Mouse (Mus musculus): ENCODE data around the gene Tex22.

Gene Tex22

DNA sequence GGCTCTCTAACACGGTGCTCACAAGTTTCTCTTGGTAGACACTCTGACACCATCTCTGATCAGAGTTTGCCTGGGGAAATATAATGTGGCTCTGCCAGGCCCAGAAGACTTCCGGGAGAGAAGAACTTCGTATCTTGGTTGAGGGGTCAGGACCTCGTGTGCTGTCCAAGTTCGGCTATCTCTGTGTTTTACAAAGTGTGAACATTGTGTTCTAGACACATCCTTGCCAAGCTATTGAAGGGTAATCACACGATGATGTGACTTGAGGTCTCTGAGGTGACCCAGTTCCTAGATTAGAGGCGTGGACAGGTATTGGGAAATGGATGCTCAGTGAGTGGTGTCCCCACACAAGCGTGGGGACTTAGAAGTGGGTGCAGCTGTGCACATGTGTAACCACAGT lies 18.2 kb upstream of the Tex22 start:
- no peak for DNase-seq (ENCODE audit: low read depth, low spot score)

- DNase-seq (ENCODE audit: low read depth, low spot score), result no peak
These were observed 14.1 kb upstream of the Tex22 start for GRCm38 (mm10) chr12:113060178-113060577.

DNA sequence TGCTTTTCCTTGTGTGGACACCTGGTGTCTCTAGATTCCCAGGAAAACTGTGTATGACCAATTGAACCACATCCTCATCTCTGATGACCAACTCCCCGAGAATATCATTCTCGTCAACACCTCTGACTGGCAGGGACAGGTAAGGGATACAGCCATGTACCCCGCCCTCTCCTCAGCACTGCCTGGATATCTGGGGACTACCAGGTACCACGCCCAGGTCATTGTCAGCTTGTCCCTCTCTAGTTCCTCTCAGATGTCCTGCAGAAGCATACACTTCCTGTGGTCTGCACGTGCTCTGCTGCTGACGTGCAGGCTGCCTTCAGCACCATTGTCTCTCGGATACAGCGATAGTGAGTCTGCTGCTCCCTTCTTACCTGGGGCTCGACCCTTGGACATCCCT lies 12.7 kb upstream of the Tex22 start:
- no peak for DNase-seq (ENCODE audit: low read depth, low spot score)

DNA sequence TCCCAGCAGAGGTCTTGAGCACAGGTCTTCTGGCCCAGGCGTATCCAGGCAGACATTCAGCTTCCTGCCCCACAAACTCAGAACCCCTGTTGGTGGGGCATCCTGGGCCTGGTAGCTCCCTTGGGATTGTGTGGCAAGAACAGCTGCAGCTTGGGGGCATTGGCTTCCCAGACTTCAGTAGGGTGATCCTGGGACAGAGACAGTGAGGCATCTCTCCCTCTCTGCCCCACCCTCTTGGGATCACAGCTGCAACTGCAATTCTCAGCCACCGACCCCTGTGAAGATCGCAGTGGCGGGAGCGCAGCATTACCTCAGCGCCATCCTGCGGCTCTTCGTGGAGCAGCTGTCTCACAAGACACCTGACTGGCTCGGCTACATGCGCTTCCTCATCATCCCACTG lies 12.1 kb upstream of the Tex22 start:
- DNase-seq (ENCODE audit: low read depth, low spot score), result no peak

DNA sequence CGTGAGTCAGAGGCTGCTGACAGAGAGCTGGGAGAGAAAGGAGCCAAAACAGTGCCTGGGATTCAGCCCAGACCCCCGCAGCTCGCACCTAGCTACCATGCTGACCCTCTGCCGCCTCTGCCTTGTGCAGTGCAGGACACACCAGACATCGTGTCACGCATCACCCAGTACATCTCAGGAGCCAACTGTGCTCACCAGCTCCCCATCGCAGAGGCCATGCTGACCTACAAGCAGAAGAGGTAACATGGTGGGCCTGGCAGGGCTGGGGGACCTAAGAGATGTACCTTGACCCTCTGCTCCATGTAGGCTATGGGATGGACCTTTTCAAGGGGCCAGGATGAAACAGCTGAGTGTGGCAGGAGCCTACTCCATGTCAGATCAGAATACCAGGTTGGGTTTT lies 10.6 kb upstream of the Tex22 start:
- no peak for DNase-seq (ENCODE audit: low read depth, low spot score)

- DNase-seq (ENCODE audit: low read depth, low spot score), result no peak
These were observed 6.3 kb upstream of the Tex22 start for GRCm38 (mm10) chr12:113068002-113068401.

DNA sequence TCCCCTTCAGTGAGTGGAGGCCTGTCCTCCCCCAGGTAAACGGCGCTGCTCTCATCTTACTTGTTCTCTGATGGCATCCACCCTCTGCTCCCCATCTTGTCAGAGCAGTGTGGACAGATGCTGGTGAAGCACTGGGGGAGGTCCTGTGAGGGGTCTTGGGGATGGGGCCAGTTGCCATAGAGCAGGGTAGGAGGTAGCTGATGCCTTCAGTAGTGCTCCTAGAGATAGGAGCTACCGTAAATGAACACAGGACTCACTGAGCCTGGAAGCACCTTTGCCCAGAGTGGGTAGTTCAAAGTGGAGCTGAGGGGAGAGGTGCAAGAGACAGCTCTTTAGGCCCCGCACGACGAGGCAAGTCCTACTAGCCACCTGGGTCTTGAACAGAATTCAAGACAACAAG lies 4.9 kb upstream of the Tex22 start:
- DNase-seq (ENCODE audit: low read depth, low spot score), result no peak

DNA sequence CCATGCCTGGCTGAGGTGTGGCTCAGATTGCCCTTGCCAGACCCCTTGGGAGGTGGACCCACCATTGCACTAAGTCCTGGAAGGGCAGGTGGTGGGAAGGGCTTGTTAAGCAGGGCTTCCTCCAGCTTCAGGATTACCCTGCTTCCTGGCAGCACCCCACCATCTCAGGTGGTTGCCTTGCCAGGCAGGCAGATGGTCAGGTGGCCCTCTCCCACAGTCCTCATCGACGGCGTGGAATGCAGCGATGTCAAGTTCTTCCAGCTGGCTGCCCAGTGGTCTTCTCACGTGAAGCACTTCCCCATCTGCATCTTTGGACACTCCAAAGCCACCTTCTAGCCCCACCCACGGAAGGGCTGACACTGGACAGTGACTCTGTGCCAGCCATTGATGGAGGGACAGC lies 3.0 kb upstream of the Tex22 start:
- no peak for DNase-seq (ENCODE audit: low read depth, low spot score)

- no peak for DNase-seq (ENCODE audit: low read depth, low spot score)
These were observed 2.5 kb upstream of the Tex22 start for GRCm38 (mm10) chr12:113071827-113072226.

DNA sequence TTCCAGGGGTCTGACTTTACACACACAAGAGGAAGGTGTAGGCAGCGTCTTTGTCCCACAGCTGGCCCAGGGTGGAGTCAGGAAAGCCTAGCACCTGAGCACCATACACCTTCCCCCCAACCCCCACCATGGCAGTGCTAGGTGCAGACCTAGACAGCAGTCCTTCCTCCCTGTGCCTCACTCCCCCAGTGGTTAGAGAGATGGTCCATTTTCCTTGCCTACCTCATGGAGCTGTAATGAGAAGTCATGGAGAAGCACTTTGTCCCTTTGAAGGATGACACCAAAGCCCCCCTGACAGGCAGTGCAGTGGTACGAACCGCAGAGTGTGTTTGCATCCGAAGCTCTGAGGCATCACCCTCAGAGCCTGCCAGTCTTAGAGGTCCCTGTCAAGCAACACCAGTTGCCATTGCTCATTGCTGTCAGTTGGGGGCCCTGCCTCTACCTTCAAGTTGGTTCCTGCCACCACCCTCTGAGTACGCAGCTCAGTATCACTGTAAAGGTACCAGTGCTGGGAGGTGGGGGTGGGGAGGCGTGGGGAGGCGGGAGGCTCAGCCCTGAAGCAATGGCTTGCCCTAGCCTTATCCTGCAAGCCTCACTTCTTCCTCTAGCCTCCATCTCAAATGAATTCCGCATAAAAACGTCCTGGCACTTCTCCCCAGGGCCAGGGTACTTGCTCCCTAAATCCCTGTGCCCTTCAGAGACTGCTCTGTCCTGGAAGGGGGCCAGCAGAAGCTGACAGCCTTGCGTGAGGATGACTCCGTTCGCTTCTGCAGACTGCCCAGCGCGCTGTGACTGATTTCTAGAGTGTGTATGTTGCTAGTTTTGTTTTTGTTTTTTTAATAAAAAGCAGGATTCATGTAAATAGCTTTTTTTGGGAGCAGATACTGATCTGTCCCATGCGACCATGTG lies 628 bp upstream of the Tex22 start:
- no peak for DNase-seq (ENCODE audit: low read depth, low spot score)

DNA sequence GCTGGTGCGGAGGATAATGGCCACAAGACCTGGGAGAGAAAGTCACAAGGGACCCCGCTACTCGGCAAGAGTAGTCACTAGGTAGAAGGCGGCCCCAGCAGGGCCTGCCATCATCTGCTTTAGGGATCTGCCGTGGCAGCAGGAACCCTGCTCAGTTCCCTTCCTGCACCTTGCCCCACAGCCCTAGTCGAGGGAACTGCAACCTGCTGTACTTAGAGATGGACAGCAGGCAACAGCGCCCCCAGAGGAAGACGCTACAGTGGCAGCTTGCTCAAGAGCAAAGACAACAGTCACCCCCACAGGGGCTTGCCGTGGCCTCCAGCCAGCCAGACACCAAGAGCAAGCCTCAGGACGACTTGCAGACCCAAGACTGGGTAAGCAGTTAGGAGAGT lies 757 bp downstream of the Tex22 start:
- peak; percentile 75 for DNase-seq (ENCODE audit: low read depth, low spot score)

DNA sequence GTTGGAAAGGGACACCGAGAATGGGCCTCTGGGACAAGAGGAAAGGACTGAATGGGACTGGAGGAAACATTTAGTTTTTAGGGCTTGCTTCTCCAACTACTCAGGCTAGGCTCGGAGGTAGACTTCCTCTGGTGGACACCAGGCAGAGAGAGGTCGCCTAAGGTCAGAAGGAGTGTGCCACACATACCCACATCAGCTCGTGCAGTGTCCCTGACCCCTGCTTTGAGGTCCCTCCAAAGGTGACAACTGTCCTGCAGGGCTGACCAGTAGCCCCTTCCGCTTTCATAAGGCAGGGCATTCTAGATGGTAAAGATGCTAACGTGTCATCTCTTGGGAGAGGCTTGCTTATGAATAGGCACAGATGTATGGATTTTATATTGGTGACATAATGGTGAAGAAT lies 1.2 kb downstream of the Tex22 start:
- no peak for DNase-seq (ENCODE audit: low read depth, low spot score)

DNA sequence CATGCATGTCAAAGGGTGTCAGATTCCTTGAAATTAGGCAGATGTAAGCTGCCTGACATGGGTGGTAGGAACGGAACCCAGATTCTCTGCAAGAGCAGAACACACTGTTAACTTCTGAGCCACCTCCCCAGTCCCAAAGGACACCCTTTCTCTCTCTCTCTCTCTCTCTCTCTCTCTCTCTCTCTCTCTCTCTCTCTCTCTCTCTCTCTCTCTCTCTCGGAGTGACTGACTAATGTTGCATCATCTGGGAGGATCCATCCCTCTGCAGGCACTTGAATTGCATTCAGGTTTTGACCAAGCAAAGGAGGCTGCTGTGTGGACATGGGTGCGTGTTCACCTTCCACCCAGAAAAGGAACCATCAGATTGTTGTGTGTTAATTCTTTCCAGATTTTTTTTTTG lies 13.0 kb downstream of the Tex22 start:
- no peak for DNase-seq (ENCODE audit: low read depth, low spot score)

DNA sequence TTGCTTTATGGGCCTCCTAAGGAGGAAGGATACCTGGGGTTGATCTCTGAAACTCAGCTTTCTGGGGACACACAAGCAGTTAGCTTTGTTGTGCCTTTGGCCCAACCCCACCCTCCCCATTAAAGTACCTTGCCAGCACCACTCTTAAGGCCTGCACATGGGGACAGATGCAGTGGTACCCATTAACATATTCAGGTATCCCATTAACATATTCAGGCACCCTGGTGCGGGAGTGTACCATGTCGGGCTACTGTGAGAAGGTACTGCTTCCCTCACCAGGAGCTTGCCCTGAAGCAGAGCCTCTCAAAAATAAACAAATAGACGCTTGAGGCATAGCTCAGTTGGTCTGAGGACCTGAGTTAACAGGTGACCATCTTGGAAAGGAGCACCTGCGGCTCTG lies 13.7 kb downstream of the Tex22 start:
- no peak for DNase-seq (ENCODE audit: low read depth, low spot score)

GRCm38 (mm10) chr12:113089107-113089506 lies 14.8 kb downstream of the Tex22 start:
- no peak for DNase-seq (ENCODE audit: low read depth, low spot score)

GRCm38 (mm10) chr12:113090053-113090452 lies 15.8 kb downstream of the Tex22 start:
- no peak for DNase-seq (ENCODE audit: low read depth, low spot score)

GRCm38 (mm10) chr12:113097040-113097439 lies 22.7 kb downstream of the Tex22 start:
- DNase-seq (ENCODE audit: low read depth, low spot score), result no peak

- peak; percentile 23 for DNase-seq (ENCODE audit: low read depth, low spot score)
These were observed 23.5 kb downstream of the Tex22 start, which contains the start of gene Mta1 for GRCm38 (mm10) chr12:113097749-113098281. Gene Mta1, plus strand, starts transcription at chr12:113098278.

DNA sequence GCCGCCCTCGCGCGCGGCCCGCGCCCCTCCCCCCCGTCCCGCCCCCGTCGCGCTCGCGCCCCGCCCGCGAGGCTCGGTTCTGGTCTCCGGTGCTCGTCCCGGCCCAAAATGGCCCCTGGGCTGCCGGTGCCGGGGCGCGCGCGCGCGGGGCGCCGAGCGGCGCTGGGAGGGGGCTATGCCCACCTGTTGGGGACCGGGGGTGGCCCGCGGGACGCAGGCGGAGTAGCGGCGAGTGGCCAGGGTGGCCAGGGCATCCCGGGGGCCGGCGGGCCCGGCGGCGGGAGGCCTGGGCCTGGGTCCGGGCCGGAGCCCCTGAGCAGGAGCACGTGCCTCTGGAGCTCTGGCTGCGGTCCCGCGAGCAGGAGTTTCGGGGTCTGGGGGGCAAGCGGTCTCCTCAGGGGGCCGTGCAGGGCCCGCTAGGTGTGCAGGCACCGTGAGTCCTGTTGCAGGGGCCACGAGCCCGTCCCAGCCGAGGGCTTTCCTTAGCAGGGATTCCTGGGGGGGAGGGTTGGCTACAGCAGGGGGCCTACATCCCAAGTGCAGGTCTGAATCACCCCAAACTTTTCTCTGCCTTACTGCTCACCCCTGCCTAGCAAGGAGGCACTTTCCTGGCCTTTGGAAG lies 24.3 kb downstream of the Tex22 start:
- DNase-seq (ENCODE audit: low read depth, low spot score), result no peak

DNA sequence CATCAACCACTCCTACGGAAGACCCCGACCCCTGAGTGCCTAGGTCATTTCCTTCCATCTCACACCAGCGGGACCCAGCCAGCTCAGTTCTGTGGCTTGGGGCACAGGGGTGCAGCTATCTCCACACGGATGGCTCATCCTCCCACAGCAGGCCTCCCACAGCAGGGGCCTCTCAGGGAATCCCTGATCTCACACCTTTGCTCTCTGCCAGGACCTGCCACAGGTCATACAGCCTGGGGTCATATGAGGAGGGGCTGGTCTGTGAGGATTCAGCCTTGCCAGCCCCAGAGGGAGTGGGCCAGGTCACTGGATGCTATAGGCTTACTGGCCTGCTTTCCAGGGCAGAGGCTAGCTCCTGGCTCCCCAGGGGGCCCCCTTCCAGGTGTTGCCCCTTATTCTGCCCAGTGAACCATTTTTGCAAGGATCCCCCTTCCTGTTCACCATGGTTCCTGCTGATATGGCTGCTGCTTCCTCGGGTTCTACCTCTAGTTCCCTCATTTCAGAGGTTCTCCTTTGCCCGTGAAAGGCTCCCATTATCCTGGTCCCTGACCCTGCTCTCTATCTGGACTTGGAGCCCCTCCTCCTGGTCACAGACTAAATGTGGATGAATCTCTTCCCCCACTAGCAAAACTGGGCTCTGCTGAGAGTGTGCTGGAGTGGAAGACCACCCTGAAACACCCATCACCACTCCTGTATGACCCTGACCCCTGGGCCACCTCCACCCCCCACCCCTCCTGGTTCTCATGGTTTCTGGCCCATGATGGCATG lies 25.4 kb downstream of the Tex22 start:
- no peak for DNase-seq (ENCODE audit: low read depth, low spot score)

GRCm38 (mm10) chr12:113100448-113101076 lies 26.3 kb downstream of the Tex22 start:
- DNase-seq (ENCODE audit: low read depth, low spot score), result no peak

All from embryo, embryonic 11.5 days (tissue).